Mouse (Mus musculus): Measurements from ENCODE around the gene Cdk2ap1. TPM values are rescaled to one million over a fixed set of nuclear protein-coding genes. Genes with fewer than 3 reads are reported as not detected.
"Not testable (repeated sequence)": the region's sequence is repeated elsewhere in the genome, so short reads cannot be mapped to it uniquely, and the experiment has no call there.

Cdk2ap1 gene
- total RNA-seq, 2 experiments from 2014 or later, result 95.1 to 99.2 TPM

- peak; percentile 71 to 76 for DNase-seq
Observed at GRCm38 (mm10) chr5:124351111-124351560, 11.7 kb downstream of the Cdk2ap1 start.

- no peak for DNase-seq
Observed at GRCm38 (mm10) chr5:124350350-124350749, 12.5 kb downstream of the Cdk2ap1 start.

GRCm38 (mm10) chr5:124349196-124349595, 13.7 kb downstream of the Cdk2ap1 start:
- DNase-seq, result peak in 1 of 2 experiments; percentile 56

- DNase-seq, result no peak
Observed at GRCm38 (mm10) chr5:124342897-124343296, 20.0 kb downstream of the Cdk2ap1 start.

GRCm38 (mm10) chr5:124341753-124342339, 21.0 kb downstream of the Cdk2ap1 start:
- not testable (repeated sequence) for DNase-seq

GRCm38 (mm10) chr5:124338791-124339190, 24.1 kb downstream of the Cdk2ap1 start:
- no peak for DNase-seq

GRCm38 (mm10) chr5:124337909-124338308, 25.0 kb downstream of the Cdk2ap1 start:
- peak; percentile 60 to 66 for DNase-seq

- no peak for DNase-seq
Observed at GRCm38 (mm10) chr5:124337103-124337502, 25.8 kb downstream of the Cdk2ap1 start.

- DNase-seq, result peak; percentile 60 to 64
Observed at GRCm38 (mm10) chr5:124334392-124334791, 28.5 kb downstream of the Cdk2ap1 start.

- no peak for DNase-seq
Observed at GRCm38 (mm10) chr5:124330086-124330485, 32.8 kb downstream of the Cdk2ap1 start.

GRCm38 (mm10) chr5:124327510-124328364, 35.1 kb downstream of the Cdk2ap1 start, which contains the start of the genes Mphosph9 and 2810006K23Rik:
Gene Mphosph9, minus strand, starts transcription at chr5:124327972.
Gene 2810006K23Rik, plus strand, starts transcription at chr5:124328089.
- peak; percentile 99 to 100 for DNase-seq

- DNase-seq, result no peak
Observed at GRCm38 (mm10) chr5:124326829-124327228, 36.1 kb downstream of the Cdk2ap1 start.

- DNase-seq, result no peak
Observed at GRCm38 (mm10) chr5:124317648-124318047, 45.2 kb downstream of the Cdk2ap1 start.

- no peak for DNase-seq
Observed at GRCm38 (mm10) chr5:124315941-124316340, 46.9 kb downstream of the Cdk2ap1 start.

GRCm38 (mm10) chr5:124315498-124315897, 47.4 kb downstream of the Cdk2ap1 start:
- DNase-seq, result no peak

GRCm38 (mm10) chr5:124310091-124310490, 52.8 kb downstream of the Cdk2ap1 start:
- no peak for DNase-seq

GRCm38 (mm10) chr5:124309155-124309554, 53.7 kb downstream of the Cdk2ap1 start:
- DNase-seq, result no peak

- DNase-seq, result not testable (repeated sequence)
Observed at GRCm38 (mm10) chr5:124302853-124303252, 60.0 kb downstream of the Cdk2ap1 start.

- DNase-seq, result no peak
Observed at GRCm38 (mm10) chr5:124300132-124300531, 62.8 kb downstream of the Cdk2ap1 start.

GRCm38 (mm10) chr5:124299307-124299706, 63.6 kb downstream of the Cdk2ap1 start:
- not testable (repeated sequence) for DNase-seq

GRCm38 (mm10) chr5:124296475-124296874, 66.4 kb downstream of the Cdk2ap1 start:
- no peak for DNase-seq

All from layer of hippocampus, postnatal 36 days (tissue).